Mouse (Mus musculus): ENCODE results near the gene Snx14. TPM values are rescaled to one million over a fixed set of nuclear protein-coding genes. Genes with fewer than 3 reads are reported as not detected.

Snx14 gene
- total and polyA plus RNA-seq, 3 experiments: 8.5 to 57.4 (median 51.0) TPM

- no peak for ATAC-seq (ENCODE audit: extremely low read depth, insufficient number of reproducible peaks, low FRiP score, poor library complexity, severe bottlenecking)
- H3K4me3 ChIP-seq (ENCODE audit: low read depth, low read length): no peak overlapping the region
- TF ChIP-seq GATA1 (IDR thresholded peaks at IDR 0.05; ENCODE audit: borderline replicate concordance, low read length) (no peak), GATA2 (IDR thresholded peaks at IDR 0.05; ENCODE audit: borderline replicate concordance, low read depth, low read length) (no peak), POLR2AphosphoS5 (IDR thresholded peaks at IDR 0.05; ENCODE audit: insufficient replicate concordance, low read depth, low read length) (no peak), TAL1 (conservative IDR thresholded peaks at IDR 0.05; ENCODE audit: low read depth, low read length) (no peak), CTCF (IDR thresholded peaks at IDR 0.05; ENCODE audit: low read depth, low read length) (no peak)
These were observed 90.1 kb downstream of the Snx14 start for GRCm38 (mm10) chr9:88348623-88349022.

GRCm38 (mm10) chr9:88346857-88347256 lies 91.9 kb downstream of the Snx14 start:
- TF ChIP-seq CTCF (IDR thresholded peaks at IDR 0.05; ENCODE audit: low read depth, low read length) (no peak), POLR2AphosphoS5 (IDR thresholded peaks at IDR 0.05; ENCODE audit: insufficient replicate concordance, low read depth, low read length) (no peak), GATA1 (IDR thresholded peaks at IDR 0.05; ENCODE audit: borderline replicate concordance, low read length) (no peak), TAL1 (conservative IDR thresholded peaks at IDR 0.05; ENCODE audit: low read depth, low read length) (no peak), GATA2 (IDR thresholded peaks at IDR 0.05; ENCODE audit: borderline replicate concordance, low read depth, low read length) (no peak)
- Histone ChIP-seq H3K4me3 (ENCODE audit: low read depth, low read length) (no peak overlapping the region), H3K36me3 (replicated peaks) (no peaks in the 10 kb centered on the region), H3K27me3 (ENCODE audit: insufficient read depth, low read length) (peaks cover 14% of the 10 kb centered on the region), H3K4me1 (ENCODE audit: insufficient read depth, low read depth, low read length) (no peaks in the 10 kb centered on the region), H3K9me3 (replicated peaks) (no peaks in the 10 kb centered on the region)
- ATAC-seq (ENCODE audit: extremely low read depth, insufficient number of reproducible peaks, low FRiP score, poor library complexity, severe bottlenecking): no peak
- no peak for DNase-seq (ENCODE audit: low spot score)

More at GRCm38 (mm10) chr9:88348623-88349022, 90.1 kb downstream of the Snx14 start:
- DNase-seq (ENCODE audit: low spot score): no peak
- Histone ChIP-seq H3K27me3 (ENCODE audit: insufficient read depth, low read length) (peaks cover 14% of the 10 kb centered on the region), H3K4me1 (ENCODE audit: insufficient read depth, low read depth, low read length) (no peaks in the 10 kb centered on the region), H3K36me3 (replicated peaks) (no peaks in the 10 kb centered on the region), H3K9me3 (replicated peaks) (no peaks in the 10 kb centered on the region)

GRCm38 (mm10) chr9:88344424-88344823 lies 94.3 kb downstream of the Snx14 start:
- no peak overlapping the region for H3K4me3 ChIP-seq (ENCODE audit: low read depth, low read length)
- no peaks in the 10 kb centered on the region for H3K36me3 ChIP-seq (replicated peaks)
- ATAC-seq (ENCODE audit: extremely low read depth, insufficient number of reproducible peaks, low FRiP score, poor library complexity, severe bottlenecking): no peak
- H3K9me3 ChIP-seq (replicated peaks): no peaks in the 10 kb centered on the region
- DNase-seq (ENCODE audit: low spot score): no peak
- TF ChIP-seq CTCF (IDR thresholded peaks at IDR 0.05; ENCODE audit: low read depth, low read length): no peak
- TF ChIP-seq GATA1 (IDR thresholded peaks at IDR 0.05; ENCODE audit: borderline replicate concordance, low read length): no peak
- no peak for TF ChIP-seq TAL1 (conservative IDR thresholded peaks at IDR 0.05; ENCODE audit: low read depth, low read length)
- TF ChIP-seq GATA2 (IDR thresholded peaks at IDR 0.05; ENCODE audit: borderline replicate concordance, low read depth, low read length): no peak
- no peak for TF ChIP-seq POLR2AphosphoS5 (IDR thresholded peaks at IDR 0.05; ENCODE audit: insufficient replicate concordance, low read depth, low read length)
- peaks cover 3% of the 10 kb centered on the region; the same call in 1 of the 2 replicates for H3K27me3 ChIP-seq (ENCODE audit: insufficient read depth, low read length)
- no peaks in the 10 kb centered on the region for H3K4me1 ChIP-seq (ENCODE audit: insufficient read depth, low read depth, low read length)

- H3K4me1 ChIP-seq (ENCODE audit: insufficient read depth, low read depth, low read length): no peaks in the 10 kb centered on the region
- no peak overlapping the region for H3K4me3 ChIP-seq (ENCODE audit: low read depth, low read length)
- H3K36me3 ChIP-seq (replicated peaks): no peaks in the 10 kb centered on the region
- ATAC-seq (ENCODE audit: extremely low read depth, insufficient number of reproducible peaks, low FRiP score, poor library complexity, severe bottlenecking) (no peak), DNase-seq (ENCODE audit: low spot score) (no peak)
- TF ChIP-seq GATA2 (IDR thresholded peaks at IDR 0.05; ENCODE audit: borderline replicate concordance, low read depth, low read length) (no peak), GATA1 (IDR thresholded peaks at IDR 0.05; ENCODE audit: borderline replicate concordance, low read length) (no peak), TAL1 (conservative IDR thresholded peaks at IDR 0.05; ENCODE audit: low read depth, low read length) (no peak), CTCF (IDR thresholded peaks at IDR 0.05; ENCODE audit: low read depth, low read length) (no peak), POLR2AphosphoS5 (IDR thresholded peaks at IDR 0.05; ENCODE audit: insufficient replicate concordance, low read depth, low read length) (no peak)
- H3K9me3 ChIP-seq (replicated peaks): no peaks in the 10 kb centered on the region
- peaks cover 3% of the 10 kb centered on the region; the same call in 1 of the 2 replicates for H3K27me3 ChIP-seq (ENCODE audit: insufficient read depth, low read length)
These were observed 96.1 kb downstream of the Snx14 start for GRCm38 (mm10) chr9:88342701-88343100.

GRCm38 (mm10) chr9:88342241-88342640 lies 96.5 kb downstream of the Snx14 start:
- H3K36me3 ChIP-seq (replicated peaks): no peaks in the 10 kb centered on the region
- peaks cover 2% of the 10 kb centered on the region; the same call in 1 of the 2 replicates for H3K27me3 ChIP-seq (ENCODE audit: insufficient read depth, low read length)
- no peak for DNase-seq (ENCODE audit: low spot score)
- no peaks in the 10 kb centered on the region for H3K9me3 ChIP-seq (replicated peaks)
- TF ChIP-seq CTCF (IDR thresholded peaks at IDR 0.05; ENCODE audit: low read depth, low read length): no peak
- TF ChIP-seq GATA1 (IDR thresholded peaks at IDR 0.05; ENCODE audit: borderline replicate concordance, low read length): no peak
- TF ChIP-seq TAL1 (conservative IDR thresholded peaks at IDR 0.05; ENCODE audit: low read depth, low read length): no peak
- H3K4me1 ChIP-seq (ENCODE audit: insufficient read depth, low read depth, low read length): no peaks in the 10 kb centered on the region
- no peak overlapping the region for H3K4me3 ChIP-seq (ENCODE audit: low read depth, low read length)
- no peak for ATAC-seq (ENCODE audit: extremely low read depth, insufficient number of reproducible peaks, low FRiP score, poor library complexity, severe bottlenecking)

GRCm38 (mm10) chr9:88340819-88341218 lies 97.9 kb downstream of the Snx14 start:
- no peak for DNase-seq (ENCODE audit: low spot score)
- ATAC-seq (ENCODE audit: extremely low read depth, insufficient number of reproducible peaks, low FRiP score, poor library complexity, severe bottlenecking): no peak
- Histone ChIP-seq H3K36me3 (replicated peaks) (no peaks in the 10 kb centered on the region), H3K4me3 (ENCODE audit: low read depth, low read length) (no peak overlapping the region), H3K4me1 (ENCODE audit: insufficient read depth, low read depth, low read length) (no peaks in the 10 kb centered on the region), H3K27me3 (ENCODE audit: insufficient read depth, low read length) (no peaks in the 10 kb centered on the region; the same call in 1 of the 2 replicates), H3K9me3 (replicated peaks) (no peaks in the 10 kb centered on the region)
- TF ChIP-seq GATA2 (IDR thresholded peaks at IDR 0.05; ENCODE audit: borderline replicate concordance, low read depth, low read length): no peak
- TF ChIP-seq POLR2AphosphoS5 (IDR thresholded peaks at IDR 0.05; ENCODE audit: insufficient replicate concordance, low read depth, low read length): no peak
- TF ChIP-seq TAL1 (conservative IDR thresholded peaks at IDR 0.05; ENCODE audit: low read depth, low read length): no peak
- no peak for TF ChIP-seq GATA1 (IDR thresholded peaks at IDR 0.05; ENCODE audit: borderline replicate concordance, low read length)
- TF ChIP-seq CTCF (IDR thresholded peaks at IDR 0.05; ENCODE audit: low read depth, low read length): no peak
